Mouse (Mus musculus) ES-E14 (cell line): ENCODE measurements around the gene Srrm3.

ENCODE experiments used
- CHD2 ChIP-seq: IDR thresholded peaks from 2 replicates; pipeline ENCODE4 v1.6.1; 2014; ENCODE audit warnings: mild to moderate bottlenecking, low read depth, low read length, inconsistent platforms
- MAFK ChIP-seq: IDR thresholded peaks from 2 replicates; pipeline ENCODE4 v1.6.1; 2014; ENCODE audit warnings: mild to moderate bottlenecking, low read depth, low read length, inconsistent platforms; ENCODE audit not compliant: insufficient read depth
- ZNF384 ChIP-seq: IDR thresholded peaks from 2 replicates; pipeline ENCODE4 v1.6.1; 2012; ENCODE audit warnings: low read depth, low read length, inconsistent platforms

- TF ChIP-seq MAFK (no peak), ZNF384 (no peak), CHD2 (no peak)
Measured at GRCm38 (mm10) chr5:135843418-135843817, 36.7 kb downstream of the Srrm3 start.
